Comparison of ENCODE assay signal across 8 mouse cellular contexts in the genomic region with DNA sequence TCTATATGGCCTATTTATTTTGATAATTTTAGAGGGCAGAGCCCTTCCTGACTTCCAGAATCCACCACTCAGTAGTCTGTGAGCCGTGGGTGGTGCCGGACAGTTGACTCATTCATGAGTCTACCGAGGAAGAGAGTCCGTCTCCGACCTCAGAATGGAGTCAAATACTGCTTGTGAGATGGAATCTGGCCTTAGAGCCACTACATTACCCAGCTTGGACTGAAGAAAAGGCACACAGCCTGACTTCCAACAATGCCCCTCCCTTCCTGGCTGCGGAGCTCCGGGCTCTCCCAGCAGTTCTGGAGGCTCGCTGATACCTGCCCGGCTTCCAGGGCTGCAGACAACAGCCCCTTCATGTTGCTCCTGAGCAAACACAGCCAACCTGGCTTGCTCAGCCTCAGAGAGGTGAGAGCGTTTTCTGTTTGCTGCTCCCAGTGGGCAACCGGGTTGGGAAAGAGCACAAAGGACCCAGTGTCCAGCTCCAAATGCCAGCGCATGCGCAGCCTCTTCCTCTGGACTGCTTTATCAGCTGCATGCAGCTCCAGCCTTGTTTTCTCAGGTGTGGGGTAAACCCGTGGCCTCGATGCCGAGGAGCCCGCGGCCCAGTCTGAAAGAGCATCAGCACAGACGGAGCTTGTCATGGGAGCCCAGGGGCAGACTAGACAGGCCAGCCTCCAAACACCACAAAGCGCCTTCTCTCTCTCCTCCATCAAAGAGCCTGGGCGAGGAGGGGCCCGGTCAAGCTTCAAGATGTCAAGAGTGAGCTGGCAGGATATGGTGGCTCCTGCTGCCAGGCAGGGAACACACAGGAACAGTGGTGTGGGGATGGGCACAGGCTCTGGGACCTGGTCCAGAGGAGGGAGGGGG. TPM values are rescaled to one million over a fixed set of nuclear protein-coding genes. Genes with fewer than 3 reads are reported as not detected.
DNase-seq lines count a peak whose midpoint lies in the region; ATAC-seq and TF ChIP-seq lines count a peak whose summit lies in the region.

No protein-coding gene starts in this region.

- peaks cover 29% of the 10 kb centered on the region for H3K4me1 ChIP-seq in heart, embryonic 13.5 days
- peaks cover 30% of the 10 kb centered on the region for H3K4me1 ChIP-seq in kidney, embryonic 15.5 days
- H3K4me1 ChIP-seq in limb, embryonic 12.5 days (replicated peaks), result peaks cover 39% of the 10 kb centered on the region
- H3K4me1 ChIP-seq in midbrain, postnatal 0 days (ENCODE audit: insufficient read depth, low read length), result peaks cover 8% of the 10 kb centered on the region

- no peaks in the 10 kb centered on the region for H3K36me3 ChIP-seq in heart, embryonic 13.5 days
- no peaks in the 10 kb centered on the region for H3K36me3 ChIP-seq in kidney, embryonic 15.5 days
- H3K36me3 ChIP-seq in limb, embryonic 12.5 days, result no peaks in the 10 kb centered on the region
- H3K36me3 ChIP-seq in midbrain, postnatal 0 days (ENCODE audit: insufficient read depth, low read length), result no peaks in the 10 kb centered on the region

- no peaks in the 10 kb centered on the region for H3K9me3 ChIP-seq in heart, embryonic 13.5 days
- H3K9me3 ChIP-seq in kidney, embryonic 15.5 days (replicated peaks), result no peaks in the 10 kb centered on the region
- peaks cover 3% of the 10 kb centered on the region; the same call in 1 of the 2 replicates for H3K9me3 ChIP-seq in limb, embryonic 12.5 days
- no peaks in the 10 kb centered on the region for H3K9me3 ChIP-seq in midbrain, postnatal 0 days (ENCODE audit: low read length)

- peak overlapping the region; percentile 77 for H3K27ac ChIP-seq in heart, embryonic 13.5 days (replicated peaks)
- H3K27ac ChIP-seq in kidney, embryonic 15.5 days, result peak overlapping the region; percentile 79
- H3K27ac ChIP-seq in limb, embryonic 12.5 days, result peak overlapping the region; percentile 94
- peak overlapping the region; percentile 70 for H3K27ac ChIP-seq in midbrain, postnatal 0 days (ENCODE audit: low read depth, low read length)

- peak; percentile 29; the same call in 1 of the 2 replicates for TF ChIP-seq CTCF in midbrain, postnatal 0 days (IDR thresholded peaks at IDR 0.05)

- 51% methylated on average over 22 of the region's 22 CpGs for WGBS in heart, embryonic 13.5 days
- WGBS in kidney, embryonic 15.5 days, result 34% methylated on average over 22 of the region's 22 CpGs
- 57% methylated on average over 22 of the region's 22 CpGs for WGBS in limb, embryonic 12.5 days
- WGBS in midbrain, postnatal 0 days, result 53% methylated on average over 22 of the region's 22 CpGs

- no peaks in the 10 kb centered on the region for H3K27me3 ChIP-seq in heart, embryonic 13.5 days (replicated peaks)
- no peaks in the 10 kb centered on the region for H3K27me3 ChIP-seq in kidney, embryonic 15.5 days
- H3K27me3 ChIP-seq in limb, embryonic 12.5 days, result no peaks in the 10 kb centered on the region
- no peaks in the 10 kb centered on the region for H3K27me3 ChIP-seq in midbrain, postnatal 0 days (ENCODE audit: insufficient read depth, low read length)

- ATAC-seq in heart, embryonic 13.5 days (ENCODE audit: extremely low read depth, insufficient number of reproducible peaks, low FRiP score, low TSS enrichment), result no peak
- ATAC-seq in kidney, embryonic 15.5 days (replicated peaks; ENCODE audit: low FRiP score), result peak; percentile 59
- peak; percentile 55; the same call in 1 of the 2 replicates for ATAC-seq in limb, embryonic 12.5 days (ENCODE audit: insufficient number of reproducible peaks, insufficient read depth, low FRiP score, low TSS enrichment, low read depth)
- peak; percentile 68 for ATAC-seq in midbrain, postnatal 0 days (ENCODE audit: low FRiP score)
- ATAC-seq in erythroblast, adult 5-6 weeks (replicated peaks; ENCODE audit: low FRiP score, poor library complexity, severe bottlenecking), result no peak

- peak overlapping the region; percentile 27 for H3K4me3 ChIP-seq in heart, embryonic 13.5 days
- peak overlapping the region; percentile 8; the same call in 1 of the 2 replicates for H3K4me3 ChIP-seq in kidney, embryonic 15.5 days (replicated peaks)
- H3K4me3 ChIP-seq in limb, embryonic 12.5 days (replicated peaks), result no peak overlapping the region
- no peak overlapping the region for H3K4me3 ChIP-seq in midbrain, postnatal 0 days (ENCODE audit: low read depth, low read length)

- peak overlapping the region; percentile 65 for H3K9ac ChIP-seq in heart, embryonic 13.5 days
- 0 out of 2 replicates have a peak overlapping the region, but pooled peaks have one; percentile 15 for H3K9ac ChIP-seq in kidney, embryonic 15.5 days
- 0 out of 2 replicates have a peak overlapping the region, but pooled peaks have one; percentile 9 for H3K9ac ChIP-seq in limb, embryonic 12.5 days (replicated peaks)
- H3K9ac ChIP-seq in midbrain, postnatal 0 days (replicated peaks; ENCODE audit: low read length, poor library complexity, severe bottlenecking), result no peak overlapping the region; the same call in 1 of the 2 replicates

- peak; percentile 83 for DNase-seq in brain, adult 2 months (ENCODE audit: low read depth, low spot score)
- DNase-seq in embryo, embryonic 11 days, result peak; percentile 88
- peak; percentile 87 for DNase-seq in midbrain, postnatal 0 days (ENCODE audit: low spot score)
- no peak for DNase-seq in natural killer cell, adult 2 months (ENCODE audit: low spot score in 2 of 2)

- H3K4me2 ChIP-seq in heart, embryonic 13.5 days, result peak overlapping the region; percentile 63
- H3K4me2 ChIP-seq in kidney, embryonic 15.5 days, result peak overlapping the region; percentile 48
- H3K4me2 ChIP-seq in limb, embryonic 12.5 days, result peak overlapping the region; percentile 26
- H3K4me2 ChIP-seq in midbrain, postnatal 0 days (ENCODE audit: low read depth, low read length, poor library complexity, severe bottlenecking), result peak overlapping the region; percentile 33; the same call in 1 of the 2 replicates

RNA-seq across cellular contexts. Expression of gene Rflna, which starts 39.0 kb away (rescaled TPM):
- polyA plus RNA-seq in heart, embryonic 13.5 days (2015; fragmentation: Nextera tagmentation; extraction: Ambion mirVana), result 1.1 and 1.6 TPM in 2 replicates
- polyA plus RNA-seq in kidney, embryonic 15.5 days (2015; fragmentation: Nextera tagmentation; extraction: Ambion mirVana), result 4.6 and 5.0 TPM in 2 replicates
- 28.6 and 33.0 TPM in 2 replicates for polyA plus RNA-seq in limb, embryonic 12.5 days (2016; fragmentation: Nextera tagmentation; extraction: Ambion mirVana)
- total RNA-seq in midbrain, postnatal 0 days (2014; rRNA removed), result 6.1 and 10.6 TPM in 2 replicates
- polyA plus RNA-seq in midbrain, postnatal 0 days (2015; fragmentation: Nextera tagmentation; extraction: Ambion mirVana), result 7.2 and 8.6 TPM in 2 replicates
- total RNA-seq in erythroblast, adult 5-6 weeks (2015; ENCODE audit: low replicate concordance), result not detected in 2 replicates
- total RNA-seq in erythroblast, adult 5-6 weeks (2017; ENCODE audit: low replicate concordance), result not detected in 2 replicates

Comparison
In these comparisons a context has a peak if more than half of its experiments do, and no peak if none do; other contexts are left out.
1. DNase-seq: peak in brain, adult 2 months (single experiment), embryo, embryonic 11 days (single experiment) and midbrain, postnatal 0 days (single experiment); none in natural killer cell, adult 2 months (0 of 2).
2. ATAC-seq: peak in kidney, embryonic 15.5 days (single experiment), limb, embryonic 12.5 days (single experiment) and midbrain, postnatal 0 days (single experiment); none in heart, embryonic 13.5 days (single experiment) and erythroblast, adult 5-6 weeks (single experiment).
3. H3K4me3 ChIP-seq: peak in heart, embryonic 13.5 days (single experiment) and kidney, embryonic 15.5 days (single experiment); none in limb, embryonic 12.5 days (single experiment) and midbrain, postnatal 0 days (single experiment).
4. Peak in every context shown above with its lines, with median percentiles within 50 percentile points of each other: H3K27ac ChIP-seq and H3K4me2 ChIP-seq.